Mouse (Mus musculus): ENCODE data around the gene Gm7029. TPM values are rescaled to one million over a fixed set of nuclear protein-coding genes. Genes with fewer than 3 reads are reported as not detected.

Gm7029 gene
- total and polyA plus RNA-seq, 3 experiments, result not detected

DNA sequence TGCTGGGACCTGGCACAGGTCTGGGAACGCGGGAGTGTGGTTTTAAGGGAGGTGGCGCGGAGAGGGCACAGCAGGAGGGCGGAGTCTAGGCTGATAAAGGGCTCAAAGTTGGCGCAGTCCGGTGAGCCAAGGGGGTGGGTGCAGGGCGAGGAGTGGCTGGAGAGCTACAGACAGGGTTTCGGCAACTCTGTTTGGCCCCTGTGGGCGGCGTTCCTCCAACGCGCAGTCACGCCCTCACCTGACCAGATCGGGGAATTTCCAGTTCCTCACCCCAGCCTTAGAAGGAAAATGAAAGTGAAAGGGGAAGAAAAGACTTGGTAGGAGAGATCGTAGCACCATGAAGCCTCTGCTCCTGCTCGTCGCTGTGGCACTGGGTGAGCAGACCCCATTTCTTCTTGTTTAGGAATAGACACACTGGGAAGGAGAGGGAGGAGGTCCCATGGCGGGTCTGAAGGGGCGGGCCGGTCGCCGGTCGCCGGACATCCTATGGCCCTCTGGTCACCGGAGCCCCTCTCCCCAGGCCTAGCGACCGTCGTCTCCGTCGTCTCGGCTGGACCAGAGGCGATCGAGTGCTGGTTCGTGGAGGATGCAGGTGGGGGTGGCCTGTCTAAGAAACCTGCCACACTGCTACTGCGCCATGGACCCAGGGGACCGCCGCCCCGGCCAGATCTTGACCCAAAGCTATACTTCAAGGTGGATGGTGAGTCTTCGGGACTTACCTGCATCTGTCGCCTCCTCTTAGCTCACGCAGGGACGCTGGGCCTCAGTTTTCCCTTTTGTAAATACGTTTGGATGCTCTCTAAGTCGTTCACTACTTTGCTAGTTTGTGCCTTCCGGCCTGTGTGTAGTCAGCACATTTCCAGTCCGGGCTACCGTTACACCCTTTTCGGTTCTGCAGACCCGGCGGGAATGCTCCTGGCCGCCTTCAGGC, 46.0 kb downstream of the Gm7029 start (continued):
- TF ChIP-seq GABPA (IDR thresholded peaks at IDR 0.05; ENCODE audit: low read depth, low read length), result no peak
- peak; percentile 90 for TF ChIP-seq SIN3A (IDR thresholded peaks at IDR 0.05; ENCODE audit: low read length)

DNA sequence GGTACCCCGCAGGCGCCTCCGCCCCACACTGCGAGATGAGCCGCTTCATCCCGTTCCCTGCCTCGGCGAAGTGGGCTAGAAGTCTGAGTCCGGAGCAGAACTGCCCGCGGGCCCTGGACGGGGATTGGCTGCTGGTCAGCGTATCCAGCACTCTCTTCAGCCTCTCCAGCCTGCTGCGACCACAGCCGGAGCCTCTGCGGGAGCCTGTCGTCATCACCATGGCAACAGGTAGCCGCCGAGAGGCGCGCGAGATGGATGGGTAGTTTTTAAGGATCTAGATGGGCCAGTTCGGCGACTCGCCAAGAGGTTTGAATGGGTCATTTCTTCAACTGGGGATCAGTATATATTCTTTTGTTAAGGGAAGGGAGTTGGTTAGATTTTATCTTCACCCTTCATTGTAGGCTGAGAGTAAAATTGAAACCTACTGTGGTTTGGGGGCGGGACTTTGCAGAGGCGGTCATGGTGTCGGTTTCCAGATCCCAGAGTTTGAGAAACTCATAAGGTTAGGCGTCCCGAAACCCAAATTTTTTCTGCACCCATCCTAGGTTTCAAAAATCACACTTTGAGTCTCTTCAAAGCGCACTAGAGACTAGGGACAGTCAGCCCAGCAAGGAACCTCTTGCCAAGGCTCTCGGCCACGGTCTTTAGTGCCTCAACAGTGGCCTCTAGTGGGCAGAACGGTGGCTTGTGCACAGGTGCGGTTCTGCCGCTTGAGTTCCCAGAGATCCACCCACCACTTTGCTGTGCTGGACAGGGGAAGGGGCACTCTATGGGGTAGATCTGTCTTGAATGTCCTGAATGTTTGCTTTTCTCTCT, 46.9 kb downstream of the Gm7029 start:
- Histone ChIP-seq H3K27ac (ENCODE audit: control insufficient read depth, low read depth, low read length) (peak overlapping the region; percentile 66), H3K27me3 (ENCODE audit: control insufficient read depth in 1 of 2, insufficient read depth in 2 of 2, low read length in 2 of 2) (no peaks in the 10 kb centered on the region), H3K36me3 (ENCODE audit: control insufficient read depth in 1 of 2, insufficient read depth in 2 of 2, low read length in 2 of 2) (peaks cover 0 to 8% of the 10 kb centered on the region in 2 experiments; a peak in 2 of 4 replicates), H3K79me2 (ENCODE audit: control insufficient read depth, insufficient read depth, low read length, poor library complexity) (peaks cover 8% of the 10 kb centered on the region), H3K4me3 (ENCODE audit: control insufficient read depth in 1 of 2, insufficient read depth in 1 of 2, low read depth in 2 of 2, low read length in 2 of 2) (peak overlapping the region; percentile 77 to 81), H3K9me3 (replicated peaks; ENCODE audit: insufficient read depth, low read length) (no peaks in the 10 kb centered on the region), H3K9ac (ENCODE audit: control insufficient read depth, low read depth, low read length, poor library complexity, severe bottlenecking) (peak overlapping the region; percentile 73), H3K4me1 (ENCODE audit: control insufficient read depth in 1 of 2, insufficient read depth in 2 of 2, low read length in 2 of 2) (peaks cover 2 to 27% of the 10 kb centered on the region in 2 experiments)
- peak; percentile 88 for DNase-seq (ENCODE audit: low read depth, low spot score)
- TF ChIP-seq E2F4 (IDR thresholded peaks at IDR 0.05; ENCODE audit: borderline replicate concordance, low read depth, low read length), result no peak
- TF ChIP-seq ELF1 (IDR thresholded peaks at IDR 0.05; ENCODE audit: low read depth, low read length), result no peak
- TF ChIP-seq SMC3 (IDR thresholded peaks at IDR 0.05; ENCODE audit: low read depth, low read length), result peak; percentile 68
- peak; percentile 86 to 90 (median 89) for TF ChIP-seq CTCF (IDR thresholded peaks at IDR 0.05 in 2 of 3, conservative IDR thresholded peaks at IDR 0.05 in 1 of 3; ENCODE audit: control insufficient read depth in 1 of 3, insufficient read depth in 1 of 3, low read depth in 2 of 3, low read length in 3 of 3, poor library complexity in 1 of 3, severe bottlenecking in 1 of 3)
- peak; percentile 66 for TF ChIP-seq RAD21 (IDR thresholded peaks at IDR 0.05; ENCODE audit: low read depth, low read length)
- peak; percentile 59; the same call in 1 of the 2 replicates for TF ChIP-seq MAX (IDR thresholded peaks at IDR 0.05; ENCODE audit: low read length)
- no peak for TF ChIP-seq USF1 (IDR thresholded peaks at IDR 0.05; ENCODE audit: low read depth, low read length)
- peak; percentile 24; the same call in 1 of the 2 replicates for TF ChIP-seq TCF12 (IDR thresholded peaks at IDR 0.05; ENCODE audit: low read depth, low read length)
- TF ChIP-seq ETS1 (IDR thresholded peaks at IDR 0.05; ENCODE audit: low read depth, low read length), result peak; percentile 42; the same call in 1 of the 2 replicates
- TF ChIP-seq EP300 (IDR thresholded peaks at IDR 0.05; ENCODE audit: low read depth in 1 of 2, low read length in 2 of 2), result peak in 1 of 2 experiments; percentile 27; a peak in 1 of 4 replicates
- TF ChIP-seq ZC3H11A (IDR thresholded peaks at IDR 0.05; ENCODE audit: low read depth, low read length), result peak; percentile 31
- TF ChIP-seq ZNF384 (IDR thresholded peaks at IDR 0.05; ENCODE audit: low read depth, low read length), result peak; percentile 17; the same call in 1 of the 2 replicates
- 0 out of 2 replicates have a peak, but pooled peaks have one; percentile 47 for TF ChIP-seq JUND (IDR thresholded peaks at IDR 0.05; ENCODE audit: low read depth, low read length)
- no peak for TF ChIP-seq POLR2AphosphoS5 (IDR thresholded peaks at IDR 0.05; ENCODE audit: borderline replicate concordance, low read depth, low read length)
- TF ChIP-seq MYC (IDR thresholded peaks at IDR 0.05; ENCODE audit: low read depth, low read length), result peak; percentile 64; the same call in 1 of the 2 replicates
- TF ChIP-seq TAL1 (IDR thresholded peaks at IDR 0.05; ENCODE audit: low read length), result no peak
- TF ChIP-seq MXI1 (IDR thresholded peaks at IDR 0.05; ENCODE audit: low read depth, low read length), result peak; percentile 81
- TF ChIP-seq KAT2A (conservative IDR thresholded peaks at IDR 0.05; ENCODE audit: low read depth, low read length), result peak; percentile 38; the same call in 1 of the 2 replicates
- 0 out of 2 replicates have a peak, but pooled peaks have one; percentile 1 for TF ChIP-seq TBP (IDR thresholded peaks at IDR 0.05; ENCODE audit: low read depth, low read length)
- TF ChIP-seq ZKSCAN1 (IDR thresholded peaks at IDR 0.05; ENCODE audit: low read depth, low read length), result no peak
- TF ChIP-seq SIN3A (IDR thresholded peaks at IDR 0.05; ENCODE audit: low read length), result peak; percentile 82
- peak; percentile 48; the same call in 1 of the 2 replicates for TF ChIP-seq HCFC1 (IDR thresholded peaks at IDR 0.05; ENCODE audit: low read depth, low read length)
- TF ChIP-seq MYB (IDR thresholded peaks at IDR 0.05; ENCODE audit: low read depth, low read length), result no peak
- TF ChIP-seq MAZ (IDR thresholded peaks at IDR 0.05; ENCODE audit: low read depth, low read length), result 0 out of 2 replicates have a peak, but pooled peaks have one; percentile 39
